Mouse (Mus musculus) spleen, postnatal 14 days (tissue): ENCODE measurements around the gene Fam206a.
A peak's percentile ranks its signal among the peaks of the same experiment; 100 is the strongest.

Experiments used
- DNase-seq, 2 experiments: peaks; one replicate each; pipeline ENCODE4 v3.0.0; 2021 to 2022; ENCODE audit warnings: low spot score in 2 of 2

Fam206a gene

DNA sequence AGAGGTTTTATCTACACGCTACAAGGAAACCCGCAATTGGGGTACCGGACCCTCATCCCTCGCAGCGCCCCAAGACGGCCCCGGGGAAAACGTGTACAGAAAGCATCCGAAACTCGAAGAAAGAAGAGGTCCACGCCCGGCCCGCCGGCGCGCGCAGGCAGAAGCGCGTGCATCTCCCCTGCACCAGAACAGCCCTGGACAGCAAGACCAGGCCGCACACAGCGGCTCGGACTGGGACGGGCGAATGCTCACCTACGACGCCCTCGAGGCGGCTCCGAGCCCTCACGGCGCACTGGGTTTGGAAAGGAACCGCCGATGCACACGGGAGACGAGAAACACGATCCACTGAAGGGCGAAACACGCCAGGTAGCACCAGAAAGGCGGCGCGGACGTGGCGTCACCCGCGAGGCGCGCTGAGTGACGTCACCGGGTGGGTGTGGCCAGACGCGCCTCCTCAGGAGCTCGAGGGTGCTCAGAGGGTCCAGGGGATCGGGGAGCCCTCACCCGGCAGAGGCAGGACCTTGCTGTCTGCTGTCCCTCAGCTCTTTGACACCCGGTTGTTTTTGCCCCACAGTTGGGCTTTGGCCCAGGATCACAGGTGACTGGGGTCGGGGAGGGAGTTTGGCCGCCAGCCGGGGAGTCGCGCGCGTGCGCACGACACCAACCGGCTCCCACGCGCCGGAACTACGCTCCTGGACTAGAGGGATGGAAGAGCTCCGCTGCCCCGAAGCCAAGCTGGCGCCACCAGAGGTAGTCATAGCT is at the start of gene Fam206a, which contains the start of gene Elp1:
Gene Fam206a, plus strand, starts transcription at position 439 of the 762 bp plus-strand sequence.
Gene Elp1, minus strand, starts transcription at position 425 of the 762 bp plus-strand sequence.
- peak; percentile 88 to 94 for DNase-seq

DNA sequence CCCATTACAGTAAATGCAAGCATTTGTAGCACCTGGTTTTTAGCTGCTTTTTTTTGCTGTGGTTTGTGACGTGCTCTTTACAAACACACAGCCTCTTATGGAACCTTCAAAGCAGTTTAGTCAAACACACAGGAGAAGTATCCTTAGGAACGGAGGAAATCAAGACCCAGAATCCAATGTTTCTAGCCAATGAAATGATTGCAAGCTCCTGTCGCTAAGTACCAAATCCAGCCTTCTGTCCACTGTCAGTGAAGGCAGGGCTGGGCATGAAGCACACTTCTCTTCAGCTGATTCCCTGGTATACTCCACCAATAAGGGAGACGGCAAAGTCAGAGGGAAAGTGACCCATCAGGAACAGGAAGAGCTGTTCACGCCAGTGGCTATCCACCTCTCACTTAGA is 46.1 kb upstream of the Fam206a start:
- no peak for DNase-seq

DNA sequence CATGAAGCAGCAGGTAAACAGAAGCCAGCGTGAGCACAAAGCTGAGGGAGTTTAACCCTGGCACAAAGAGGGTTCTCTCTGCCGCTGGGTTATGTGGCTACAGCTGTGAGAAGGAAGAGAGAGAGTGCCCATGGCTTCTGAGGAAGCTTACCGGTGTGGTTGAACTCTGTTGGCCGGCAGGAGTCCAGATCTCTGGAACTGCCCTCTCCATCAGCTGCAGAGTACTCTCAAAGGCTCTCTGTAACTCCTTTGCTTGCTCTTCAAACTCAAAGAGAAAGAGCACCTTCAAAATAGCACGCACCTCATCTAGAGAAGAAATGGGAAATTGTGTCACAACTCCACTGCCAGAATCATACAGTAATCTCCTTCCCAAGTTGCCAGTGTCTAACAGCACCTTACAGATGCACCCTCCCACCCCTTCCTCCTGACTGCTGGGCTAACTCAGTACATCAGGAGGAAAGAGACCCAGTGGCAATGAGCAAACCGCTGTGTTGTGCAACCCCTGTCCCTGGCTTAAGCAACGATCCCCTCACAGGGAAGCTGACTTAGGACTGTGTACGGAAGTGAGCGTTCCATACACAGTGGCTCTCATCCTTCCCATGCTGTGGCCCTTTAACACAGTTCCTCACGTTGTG is 45.1 kb upstream of the Fam206a start:
- no peak for DNase-seq

GRCm38 (mm10) chr4:56757693-56758092 is 44.5 kb upstream of the Fam206a start:
- DNase-seq: no peak

DNA sequence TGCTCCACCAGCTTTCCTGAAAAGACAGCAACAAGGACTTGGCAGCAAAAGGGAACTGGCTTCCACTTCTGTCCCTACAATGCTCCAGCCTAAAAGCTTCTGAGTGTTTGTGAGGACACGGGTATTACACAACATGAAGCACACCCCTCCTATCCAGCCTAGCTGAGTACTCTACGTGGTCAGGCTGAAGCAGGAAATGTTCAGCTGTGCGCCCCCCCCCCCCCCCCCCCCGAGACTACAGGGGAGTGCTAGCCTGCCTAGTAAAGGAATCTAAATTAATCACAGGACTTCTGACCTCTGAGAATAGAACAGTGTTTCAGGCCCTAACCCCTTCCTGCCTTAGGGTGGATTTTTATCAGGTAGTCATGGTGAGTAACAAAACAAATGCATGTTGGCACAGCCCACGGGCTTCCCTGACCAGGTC is 34.3 kb upstream of the Fam206a start:
- DNase-seq: no peak

GRCm38 (mm10) chr4:56768913-56769312 is 33.2 kb upstream of the Fam206a start:
- DNase-seq: no peak

GRCm38 (mm10) chr4:56771065-56771464 is 31.1 kb upstream of the Fam206a start:
- DNase-seq: no peak

GRCm38 (mm10) chr4:56791373-56791772 is 10.8 kb upstream of the Fam206a start:
- no peak for DNase-seq

GRCm38 (mm10) chr4:56802669-56803150 is 565 bp downstream of the Fam206a start:
- no peak for DNase-seq

DNA sequence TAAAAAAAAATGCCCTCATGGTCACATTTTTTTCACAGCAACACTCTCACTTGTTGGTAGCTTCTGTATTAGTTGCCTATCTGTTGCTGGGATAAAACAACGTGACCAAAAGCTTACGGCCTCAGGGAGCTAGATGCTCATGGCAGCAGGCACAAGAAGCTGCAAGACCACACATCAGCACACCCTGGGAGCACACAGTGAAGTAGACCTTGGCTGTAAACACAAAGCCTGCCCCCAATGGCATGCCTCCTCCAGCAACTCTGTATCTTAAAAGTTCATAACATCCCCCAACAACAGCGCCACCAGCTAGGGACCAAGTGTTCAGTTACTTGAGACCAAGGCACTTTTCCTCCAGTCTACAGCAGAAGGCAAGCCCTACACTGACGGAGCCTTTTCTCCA is 6.9 kb downstream of the Fam206a start:
- no peak for DNase-seq

- DNase-seq: no peak
Measured at GRCm38 (mm10) chr4:56811642-56812041, 9.5 kb downstream of the Fam206a start.

DNA sequence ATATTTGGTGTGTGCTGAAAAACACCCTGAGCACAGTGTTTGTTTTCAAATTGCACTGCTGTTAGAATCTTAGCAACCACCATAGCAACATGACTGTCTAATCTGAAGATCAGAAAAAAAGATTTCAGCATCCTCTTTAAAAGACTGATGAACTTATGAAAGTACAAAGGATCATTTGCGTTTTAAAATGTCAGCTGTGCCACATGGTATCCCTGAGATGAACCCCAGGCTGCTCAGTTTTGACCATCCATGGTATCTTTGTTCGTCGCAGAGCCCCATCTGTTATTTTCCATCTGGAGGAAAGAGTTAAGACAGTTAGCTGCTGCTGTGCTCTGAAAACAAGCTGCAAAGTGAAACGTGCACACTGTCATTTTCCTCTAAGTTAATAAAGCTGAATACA is 10.0 kb downstream of the Fam206a start:
- DNase-seq: no peak

- DNase-seq: no peak
Measured at GRCm38 (mm10) chr4:56815131-56815530, 13.0 kb downstream of the Fam206a start.

GRCm38 (mm10) chr4:56820017-56820550 is 17.9 kb downstream of the Fam206a start:
- no peak for DNase-seq

DNA sequence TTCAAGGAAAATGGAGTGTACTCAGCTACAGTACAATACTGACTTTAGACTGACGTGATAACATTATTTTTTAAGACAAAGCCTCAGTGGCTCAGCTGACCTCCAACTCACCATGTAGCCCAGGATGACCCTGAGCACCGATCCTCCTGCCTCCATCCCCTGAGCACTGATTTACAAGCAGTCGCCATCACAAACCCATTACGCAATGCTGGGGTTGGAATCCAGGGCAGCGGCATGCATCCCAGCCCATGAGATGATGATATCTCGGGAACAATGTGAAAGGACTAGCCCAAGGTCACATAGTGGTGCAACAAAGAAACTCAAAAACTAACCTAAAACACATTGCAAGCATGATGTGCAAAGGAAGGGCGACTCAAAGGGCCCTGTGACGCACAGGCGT is 22.1 kb downstream of the Fam206a start:
- no peak for DNase-seq

GRCm38 (mm10) chr4:56828932-56829331 is 26.8 kb downstream of the Fam206a start:
- DNase-seq: no peak

GRCm38 (mm10) chr4:56829511-56829921 is 27.4 kb downstream of the Fam206a start:
- DNase-seq: no peak

DNA sequence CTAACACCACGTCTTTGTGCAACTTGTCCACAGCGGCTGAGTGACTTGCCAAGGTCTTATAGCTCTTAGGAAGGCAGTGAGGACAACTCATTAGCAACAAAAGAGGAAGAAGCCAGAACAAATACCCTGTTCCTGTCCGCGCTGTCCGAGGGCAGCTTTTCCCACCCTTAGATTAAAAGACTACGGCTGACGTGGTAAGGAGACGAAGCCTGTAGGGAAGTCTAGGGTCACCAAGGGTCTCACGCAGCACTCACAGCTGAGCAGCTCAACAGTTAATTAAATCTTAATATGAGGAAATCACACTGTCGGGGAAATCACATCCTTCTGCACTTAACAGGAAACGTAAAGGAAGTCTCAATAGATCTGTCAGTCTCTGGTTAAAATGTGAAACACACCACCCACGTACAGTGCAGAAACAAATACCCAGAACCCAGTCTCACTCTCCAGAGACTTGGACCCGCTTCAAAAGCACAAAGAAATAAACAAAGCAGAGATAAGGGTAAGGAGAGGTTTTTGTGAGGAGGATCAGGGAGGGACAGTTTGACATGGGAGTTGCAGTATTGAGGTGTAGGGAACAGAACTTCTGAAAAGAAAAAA is 29.0 kb downstream of the Fam206a start:
- no peak for DNase-seq

DNA sequence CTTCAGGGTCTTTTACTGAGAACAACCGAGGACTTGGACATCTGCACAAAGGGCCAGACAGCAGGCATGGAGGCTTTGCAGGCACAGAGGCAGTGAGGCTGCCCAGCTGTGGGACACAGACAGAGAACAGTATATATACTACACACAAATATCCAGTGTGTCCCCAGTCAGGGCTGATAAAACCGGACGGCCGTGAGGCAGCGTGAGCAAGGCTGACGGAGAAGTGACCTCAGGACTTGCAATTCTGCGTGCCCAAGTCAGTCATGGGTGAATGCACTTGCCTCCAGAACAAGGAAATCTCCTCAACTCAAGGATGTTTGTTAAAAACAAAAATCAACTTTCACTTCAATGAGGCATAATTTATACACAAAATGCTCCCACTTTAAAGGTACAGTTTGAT is 29.9 kb downstream of the Fam206a start:
- DNase-seq: no peak

DNA sequence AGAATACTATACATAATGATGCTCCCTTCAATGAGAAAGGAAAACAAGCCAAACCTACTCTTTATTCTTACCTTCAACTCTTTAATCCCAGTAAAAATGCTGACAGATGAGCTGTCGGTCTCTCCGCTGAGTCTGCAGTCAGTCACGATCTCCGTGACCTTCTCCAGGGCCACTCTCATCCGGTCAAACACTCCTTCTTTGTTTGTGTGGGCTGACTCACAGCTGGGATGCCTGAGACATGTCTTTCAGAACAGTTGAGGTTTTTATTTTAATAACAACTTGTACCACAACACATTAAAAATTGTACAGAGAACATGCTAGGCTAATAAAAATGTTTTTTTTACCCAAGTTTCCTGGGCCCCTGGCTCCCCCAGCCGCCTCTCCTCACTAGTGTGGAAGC is 35.5 kb downstream of the Fam206a start:
- DNase-seq: no peak

DNA sequence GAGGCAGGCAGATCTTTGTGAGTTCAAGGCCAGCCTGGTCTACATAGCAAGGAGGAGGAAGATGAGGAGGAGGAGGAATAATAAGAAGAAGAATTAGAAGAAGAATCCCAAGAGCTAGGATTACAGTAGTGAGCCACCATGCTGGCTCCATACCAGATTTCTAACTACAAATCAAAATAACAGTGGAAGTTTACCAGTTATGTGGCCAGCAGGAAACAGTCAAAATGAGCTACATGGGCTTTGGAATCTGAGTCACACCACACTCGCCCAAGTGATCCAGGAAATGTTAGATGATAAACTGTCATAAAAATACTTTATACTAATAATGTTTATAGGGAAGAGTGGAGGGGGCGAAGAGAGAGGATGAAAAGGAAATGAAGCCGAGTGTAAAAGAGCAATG is 38.2 kb downstream of the Fam206a start:
- DNase-seq: no peak

GRCm38 (mm10) chr4:56842501-56842900 is 40.4 kb downstream of the Fam206a start:
- no peak for DNase-seq
